8 mouse cellular contexts compared by ENCODE assay signal in genomic region chr6:122560427-122560826, GRCm38 (mm10). TPM values are rescaled to one million over a fixed set of nuclear protein-coding genes. Genes with fewer than 3 reads are reported as not detected.
A peak's percentile ranks its signal among the peaks of the same experiment; 100 is the strongest.
DNase-seq lines count a peak whose midpoint lies in the region; ATAC-seq and TF ChIP-seq lines count a peak whose summit lies in the region.

No protein-coding gene starts in this region.

- peak overlapping the region; percentile 38 for H3K4me2 ChIP-seq in forebrain, embryonic 15.5 days (replicated peaks)

- WGBS in forebrain, embryonic 15.5 days: 3% methylated on average over 17 of the region's 17 CpGs
- WGBS in lung, adult 2 months: 9% methylated on average over 17 of the region's 17 CpGs

- H3K36me3 ChIP-seq in G1E (replicated peaks): no peaks in the 10 kb centered on the region
- H3K36me3 ChIP-seq in forebrain, embryonic 15.5 days: no peaks in the 10 kb centered on the region

- no peak overlapping the region for H3K9ac ChIP-seq in forebrain, embryonic 15.5 days (replicated peaks)

- intact Hi-C loops in heart, postnatal 25 days (cut with DNase I): loop anchor here (5.0 kb wide), 1 partner anchor 72 kb away; no protein-coding TSS in a partner anchor

- peak overlapping the region; percentile 8; the same call in 1 of the 2 replicates for H3K27ac ChIP-seq in forebrain, embryonic 15.5 days (replicated peaks)

- no peak overlapping the region for H3K4me3 ChIP-seq in G1E (ENCODE audit: low read depth, low read length)
- H3K4me3 ChIP-seq in forebrain, embryonic 15.5 days: peak overlapping the region; percentile 18
- no peak overlapping the region for H3K4me3 ChIP-seq in lung, adult 2 months (replicated peaks; ENCODE audit: extremely low read depth, low read depth, low read length)

- TF ChIP-seq CTCF in G1E (IDR thresholded peaks at IDR 0.05; ENCODE audit: low read depth, low read length): peak; percentile 52
- TF ChIP-seq CTCF in lung, adult 2 months (IDR thresholded peaks at IDR 0.05; ENCODE audit: insufficient read depth, low read length): peak; percentile 83

- ATAC-seq in G1E (ENCODE audit: extremely low read depth, insufficient number of reproducible peaks, low FRiP score, poor library complexity, severe bottlenecking): peak; percentile 54
- ATAC-seq in forebrain, embryonic 15.5 days (replicated peaks): peak; percentile 27
- peak; percentile 75 for ATAC-seq in neutrophil, adult 5-6 weeks (ENCODE audit: extremely low read depth, insufficient number of reproducible peaks, low FRiP score, poor library complexity, severe bottlenecking)

- TF ChIP-seq POLR2A in lung, adult 2 months (IDR thresholded peaks at IDR 0.05; ENCODE audit: borderline replicate concordance, extremely low read depth, low read depth, low read length): no peak

- H3K9me3 ChIP-seq in G1E (replicated peaks): no peaks in the 10 kb centered on the region
- no peaks in the 10 kb centered on the region for H3K9me3 ChIP-seq in forebrain, embryonic 15.5 days

- H3K4me1 ChIP-seq in G1E (ENCODE audit: insufficient read depth, low read depth, low read length): peaks cover 18% of the 10 kb centered on the region
- H3K4me1 ChIP-seq in forebrain, embryonic 15.5 days: peaks cover 18% of the 10 kb centered on the region
- no peaks in the 10 kb centered on the region for H3K4me1 ChIP-seq in lung, adult 2 months (ENCODE audit: control insufficient read depth, insufficient read depth, low read length)

- DNase-seq in G1E (ENCODE audit: low spot score): peak; percentile 62
- peak; percentile 31 for DNase-seq in cerebellum, adult 11 months
- peak; percentile 26 for DNase-seq in heart, postnatal 25 days (ENCODE audit: low spot score)
- DNase-seq in layer of hippocampus, adult 11-12 months (ENCODE audit: low spot score): peak; percentile 69
- peak; percentile 69 for DNase-seq in lung, adult 2 months
- peak; percentile 63 for DNase-seq in testis, postnatal 14 days (ENCODE audit: low spot score)

- peaks cover 14% of the 10 kb centered on the region for H3K27me3 ChIP-seq in G1E (ENCODE audit: insufficient read depth, low read length)
- no peaks in the 10 kb centered on the region for H3K27me3 ChIP-seq in forebrain, embryonic 15.5 days

RNA-seq across cellular contexts. Expression of gene Aicda, which starts 6.8 kb away (rescaled TPM):
- total RNA-seq in G1E (2014; fragmentation: Nextera tagmentation) (not detected in 2 replicates), G1E (2017) (not detected in 2 replicates)
- not detected in 2 replicates for polyA plus RNA-seq in G1E (2012)
- 0.37 and 0.45 TPM in 2 replicates for polyA plus RNA-seq in forebrain, embryonic 15.5 days (2015; fragmentation: Nextera tagmentation; extraction: Ambion mirVana)
- total RNA-seq in heart, postnatal 25 days (2021): not detected
- polyA plus RNA-seq in lung, adult 2 months (2012; rRNA removed): not detected in 2 replicates
- 0.58 and 0.98 TPM in 2 replicates for total RNA-seq in neutrophil, adult 5-6 weeks (2017)

RNA-seq across cellular contexts. Expression of gene Apobec1, which starts 41.8 kb away (rescaled TPM):
- total RNA-seq in G1E (2014; fragmentation: Nextera tagmentation) (26.6 and 26.8 TPM in 2 replicates), G1E (2017) (7.0 and 7.2 TPM in 2 replicates)
- polyA plus RNA-seq in G1E (2012): 0.43 and 0.51 TPM in 2 replicates
- polyA plus RNA-seq in forebrain, embryonic 15.5 days (2015; fragmentation: Nextera tagmentation; extraction: Ambion mirVana): 4.5 and 4.9 TPM in 2 replicates
- total RNA-seq in heart, postnatal 25 days (2021): 1 to 10 TPM; 3.5 to 5.2 TPM
- polyA plus RNA-seq in lung, adult 2 months (2012; rRNA removed): 13.5 and 23.2 TPM in 2 replicates
- 115 and 128 TPM in 2 replicates for total RNA-seq in neutrophil, adult 5-6 weeks (2017)

RNA-seq across cellular contexts. Expression of gene Gdf3, which starts 49.5 kb away (rescaled TPM):
- total RNA-seq in G1E (2014; fragmentation: Nextera tagmentation) (not detected in 2 replicates), G1E (2017) (0.05 and 0.06 TPM in 2 replicates)
- 0.04 and 0.09 TPM in 2 replicates for polyA plus RNA-seq in G1E (2012)
- polyA plus RNA-seq in forebrain, embryonic 15.5 days (2015; fragmentation: Nextera tagmentation; extraction: Ambion mirVana): not detected in 2 replicates
- not detected for total RNA-seq in heart, postnatal 25 days (2021)
- not detected in 2 replicates for polyA plus RNA-seq in lung, adult 2 months (2012; rRNA removed)
- total RNA-seq in neutrophil, adult 5-6 weeks (2017): 0.23 and 0.25 TPM in 2 replicates

RNA-seq across cellular contexts. Expression of gene Mfap5, which starts 54.8 kb away (rescaled TPM):
- not detected in 2 replicates for total RNA-seq in G1E (2014; fragmentation: Nextera tagmentation)
- 0.06 and 0.11 TPM in 2 replicates for total RNA-seq in G1E (2017)
- polyA plus RNA-seq in G1E (2012): not detected in 2 replicates
- 0.72 and 1.8 TPM in 2 replicates for polyA plus RNA-seq in forebrain, embryonic 15.5 days (2015; fragmentation: Nextera tagmentation; extraction: Ambion mirVana)
- total RNA-seq in heart, postnatal 25 days (2021): 10 to 100 TPM; 37.3 to 50.0 TPM
- 126 and 131 TPM in 2 replicates for polyA plus RNA-seq in lung, adult 2 months (2012; rRNA removed)
- not detected in 2 replicates for total RNA-seq in neutrophil, adult 5-6 weeks (2017)
